In genomic region chr1:153696541-153696940, GRCm38 (mm10) we compare ENCODE assay signal across 25 mouse cellular contexts. TPM values are rescaled to one million over a fixed set of nuclear protein-coding genes. Genes with fewer than 3 reads are reported as not detected.
DNase-seq lines count a peak whose midpoint lies in the region; ATAC-seq and TF ChIP-seq lines count a peak whose summit lies in the region.
"Had no signal": no experiment of that assay in that cellular context is flagged by ENCODE, and none has a peak within 500 bp of the region (broad histone marks: within the 10 kb centered on the region; RNA-seq: fewer than 3 reads in every experiment).

No protein-coding gene starts in this region.

- no peak overlapping the region for H3K4me3 ChIP-seq in midbrain, embryonic 10.5 days
- H3K4me3 ChIP-seq in midbrain, embryonic 16.5 days (ENCODE audit: low read depth, low read length): no peak overlapping the region
- no peak overlapping the region for H3K4me3 ChIP-seq in embryonic fibroblast, embryonic 13.5 days (ENCODE audit: insufficient read depth, low read length)
- H3K4me3 ChIP-seq in layer of hippocampus, adult 2 months: no peak overlapping the region
- H3K4me3 ChIP-seq: embryonic facial prominence, embryonic 10.5 days; embryonic facial prominence, embryonic 13.5 days; forebrain, embryonic 15.5 days; gastrocnemius, adult 2 months; hindbrain, embryonic 12.5 days; hindbrain, embryonic 15.5 days had no signal

- peaks cover 12% of the 10 kb centered on the region; the same call in 1 of the 2 replicates for H3K36me3 ChIP-seq in midbrain, embryonic 10.5 days
- H3K36me3 ChIP-seq in midbrain, embryonic 16.5 days (ENCODE audit: control insufficient read depth, insufficient read depth, low read length): peaks cover 8% of the 10 kb centered on the region
- H3K36me3 ChIP-seq: embryonic facial prominence, embryonic 10.5 days; embryonic facial prominence, embryonic 13.5 days; forebrain, embryonic 15.5 days; hindbrain, embryonic 12.5 days had no signal

- no peaks in the 10 kb centered on the region; the same call in 1 of the 2 replicates for H3K27me3 ChIP-seq in midbrain, embryonic 10.5 days (ENCODE audit: low read depth, poor library complexity, severe bottlenecking)
- no peaks in the 10 kb centered on the region for H3K27me3 ChIP-seq in midbrain, embryonic 16.5 days (ENCODE audit: control insufficient read depth, insufficient read depth, low read depth, low read length)
- H3K27me3 ChIP-seq: embryonic facial prominence, embryonic 13.5 days; forebrain, embryonic 15.5 days; hindbrain, embryonic 12.5 days; hindbrain, embryonic 15.5 days; Patski had no signal

- H3K27ac ChIP-seq in midbrain, embryonic 10.5 days (replicated peaks): peak overlapping the region; percentile 19; the same call in 1 of the 2 replicates
- no peak overlapping the region for H3K27ac ChIP-seq in midbrain, embryonic 16.5 days (ENCODE audit: low read length)
- 0 out of 2 replicates have a peak overlapping the region, but pooled peaks have one; percentile 5 for H3K27ac ChIP-seq in embryonic fibroblast, embryonic 13.5 days (ENCODE audit: insufficient read depth, low read length)
- no peak overlapping the region for H3K27ac ChIP-seq in layer of hippocampus, adult 2 months
- H3K27ac ChIP-seq: embryonic facial prominence, embryonic 10.5 days; embryonic facial prominence, embryonic 13.5 days; forebrain, embryonic 15.5 days; gastrocnemius, adult 2 months; hindbrain, embryonic 12.5 days; hindbrain, embryonic 15.5 days had no signal

- peaks cover 30% of the 10 kb centered on the region for H3K4me1 ChIP-seq in midbrain, embryonic 10.5 days
- peaks cover 5% of the 10 kb centered on the region; the same call in 1 of the 2 replicates for H3K4me1 ChIP-seq in midbrain, embryonic 16.5 days (ENCODE audit: control insufficient read depth, insufficient read depth, low read length)
- H3K4me1 ChIP-seq in embryonic fibroblast, embryonic 13.5 days (ENCODE audit: control insufficient read depth, insufficient read depth, low read length): peaks cover 15% of the 10 kb centered on the region

- no peak for TF ChIP-seq POLR2A in embryonic fibroblast, embryonic 13.5 days (IDR thresholded peaks at IDR 0.05; ENCODE audit: low read depth, low read length)

- DNase-seq in frontal cortex, adult 2 months (ENCODE audit: extremely low spot score in 1 of 2, low spot score in 1 of 2): no peak
- DNase-seq in midbrain, embryonic 10.5 days (ENCODE audit: low spot score): no peak
- DNase-seq in layer of hippocampus, adult 2 months (ENCODE audit: low spot score in 2 of 2): no peak
- DNase-seq: adrenal gland, postnatal 10 days; adrenal gland, postnatal 36 days; cerebellum, adult 11 months; embryo, embryonic 11 days; gastrocnemius, adult 2 months; gastrocnemius, postnatal 14 days; heart, adult 11 months had no signal

- no peak overlapping the region for H3K4me2 ChIP-seq in midbrain, embryonic 16.5 days (ENCODE audit: low read length)
- H3K4me2 ChIP-seq: embryonic facial prominence, embryonic 13.5 days; forebrain, embryonic 15.5 days; heart, embryonic 11.5 days; hindbrain, embryonic 12.5 days; hindbrain, embryonic 15.5 days had no signal

- no peak overlapping the region for H3K9ac ChIP-seq in midbrain, embryonic 16.5 days (ENCODE audit: low read depth, low read length)
- H3K9ac ChIP-seq: embryonic facial prominence, embryonic 13.5 days; forebrain, embryonic 15.5 days; hindbrain, embryonic 12.5 days; hindbrain, embryonic 15.5 days had no signal

- no peaks in the 10 kb centered on the region for H3K9me3 ChIP-seq in midbrain, embryonic 10.5 days (replicated peaks)
- H3K9me3 ChIP-seq in midbrain, embryonic 16.5 days (replicated peaks; ENCODE audit: control insufficient read depth, low read length, poor library complexity, severe bottlenecking): no peaks in the 10 kb centered on the region
- H3K9me3 ChIP-seq: embryonic facial prominence, embryonic 10.5 days; embryonic facial prominence, embryonic 13.5 days; forebrain, embryonic 15.5 days; hindbrain, embryonic 12.5 days; hindbrain, embryonic 15.5 days had no signal

- no peak for TF ChIP-seq CTCF in embryonic fibroblast, embryonic 13.5 days (IDR thresholded peaks at IDR 0.05; ENCODE audit: borderline replicate concordance, insufficient read depth, low read length)
- no peak for TF ChIP-seq CTCF in layer of hippocampus, adult 2 months (conservative IDR thresholded peaks at IDR 0.05)

- peak; percentile 74 for ATAC-seq in frontal cortex, adult (ENCODE audit: low TSS enrichment)
- no peak for ATAC-seq in midbrain, embryonic 16.5 days
- ATAC-seq in CD4-positive, CD25-positive, alpha-beta regulatory T cell, adult 4 months: no peak
- ATAC-seq: forebrain, embryonic 15.5 days; Patski had no signal

- 92% methylated on average over 4 of the region's 4 CpGs for WGBS in midbrain, embryonic 10.5 days
- 95% methylated on average over 4 of the region's 4 CpGs for WGBS in midbrain, embryonic 16.5 days

RNA-seq across cellular contexts. Expression of gene Rgs16, which starts 43.6 kb away (rescaled TPM):
- polyA plus RNA-seq in frontal cortex, adult 2 months (2012; rRNA removed): 9.4 and 11.2 TPM in 2 replicates
- 31.8 and 39.0 TPM in 2 replicates for polyA plus RNA-seq in midbrain, embryonic 10.5 days (2016; fragmentation: Nextera tagmentation; extraction: Ambion mirVana)
- 21.8 and 31.3 TPM in 2 replicates for polyA plus RNA-seq in midbrain, embryonic 16.5 days (2015; fragmentation: Nextera tagmentation; extraction: Ambion mirVana)
- polyA plus RNA-seq in embryonic fibroblast, embryonic 13.5 days (2011; ENCODE audit: insufficient read length, low read depth, missing spikeins): 21.7 and 52.7 TPM in 2 replicates
- 10 to 100 TPM; 10.9 to 46.2 TPM for polyA plus RNA-seq in CD4-positive, CD25-positive, alpha-beta regulatory T cell, adult 4 months (2017; shearing (Covaris generic))
- 1 to 10 TPM; 5.5 TPM for total RNA-seq in layer of hippocampus, adult 2 months (2021)

RNA-seq across cellular contexts. Expression of gene Rgs8, which starts 43.7 kb away (rescaled TPM):
- polyA plus RNA-seq in frontal cortex, adult 2 months (2012; rRNA removed): 32.9 and 38.2 TPM in 2 replicates
- polyA plus RNA-seq in midbrain, embryonic 10.5 days (2016; fragmentation: Nextera tagmentation; extraction: Ambion mirVana): 8.3 and 15.1 TPM in 2 replicates
- polyA plus RNA-seq in midbrain, embryonic 16.5 days (2015; fragmentation: Nextera tagmentation; extraction: Ambion mirVana): 47.1 and 49.1 TPM in 2 replicates
- 0.39 and 0.48 TPM in 2 replicates for polyA plus RNA-seq in embryonic fibroblast, embryonic 13.5 days (2011; ENCODE audit: insufficient read length, low read depth, missing spikeins)
- under 1 TPM in 1 of 2 experiments, not detected in 1; 0.22 TPM for polyA plus RNA-seq in CD4-positive, CD25-positive, alpha-beta regulatory T cell, adult 4 months (2017; shearing (Covaris generic))
- 10 to 100 TPM; 74.0 to 75.2 TPM for total RNA-seq in layer of hippocampus, adult 2 months (2021)
- total RNA-seq: adrenal gland, adult 18-20 months; gastrocnemius, adult 2 months; heart, adult 8-10 months; heart, postnatal 25 days had no signal

RNA-seq across cellular contexts. Expression of gene Rnasel, which starts 52.7 kb away (rescaled TPM):
- polyA plus RNA-seq in frontal cortex, adult 2 months (2012; rRNA removed): 18.4 and 21.6 TPM in 2 replicates
- 10.1 and 20.3 TPM in 2 replicates for polyA plus RNA-seq in midbrain, embryonic 10.5 days (2016; fragmentation: Nextera tagmentation; extraction: Ambion mirVana)
- polyA plus RNA-seq in midbrain, embryonic 16.5 days (2015; fragmentation: Nextera tagmentation; extraction: Ambion mirVana): 36.2 and 45.6 TPM in 2 replicates
- 4.1 and 5.6 TPM in 2 replicates for polyA plus RNA-seq in embryonic fibroblast, embryonic 13.5 days (2011; ENCODE audit: insufficient read length, low read depth, missing spikeins)
- polyA plus RNA-seq in CD4-positive, CD25-positive, alpha-beta regulatory T cell, adult 4 months (2017; shearing (Covaris generic)): 10 to 100 TPM; 53.0 to 58.5 TPM
- 1 to 10 TPM; 6.5 to 6.7 TPM for total RNA-seq in layer of hippocampus, adult 2 months (2021)
- total RNA-seq: ES-E14 had no signal

Comparison
In these comparisons a context has a peak if more than half of its experiments do, and no peak if none do; other contexts are left out.
1. H3K27ac ChIP-seq: peak in midbrain, embryonic 10.5 days (single experiment) and embryonic fibroblast, embryonic 13.5 days (single experiment); none in midbrain, embryonic 16.5 days (single experiment) and layer of hippocampus, adult 2 months (single experiment).